Mouse (Mus musculus): ENCODE measurements around the gene Rnf169.

- TF ChIP-seq CTCF (IDR thresholded peaks at IDR 0.05) (no peak), EP300 (IDR thresholded peaks at IDR 0.05; ENCODE audit: insufficient read depth, low read depth, low read length) (no peak)
Observed at GRCm38 (mm10) chr7:99989844-99990760, 9.9 kb upstream of the Rnf169 start.

Data from heart, adult 2 months (tissue).